Mouse (Mus musculus): ENCODE results near the gene Smg1. TPM values are rescaled to one million over a fixed set of nuclear protein-coding genes. Genes with fewer than 3 reads are reported as not detected.
A peak's percentile ranks its signal among the peaks of the same experiment; 100 is the strongest.

Gene Smg1
- polyA plus RNA-seq, 1 experiment from 2014 or later: 5.1 TPM

DNA sequence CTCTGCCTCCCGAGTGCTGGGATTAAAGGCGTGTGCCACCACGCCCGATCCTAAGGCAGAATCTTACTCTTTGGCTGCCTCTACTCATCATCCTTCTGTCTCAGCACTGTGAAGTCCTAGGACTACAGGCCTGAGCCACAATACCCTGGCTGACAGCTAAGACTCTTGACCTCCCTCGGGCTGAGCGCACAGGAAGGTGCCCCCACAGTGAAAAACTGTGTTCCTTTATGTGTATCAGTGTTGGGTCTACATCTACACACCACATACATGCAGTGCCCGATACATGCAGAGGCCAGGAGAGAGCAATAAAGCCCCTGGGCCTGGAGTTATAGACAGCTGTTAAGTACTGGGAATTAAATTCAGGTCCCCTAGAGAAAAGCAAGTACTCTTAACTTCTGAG, 121.2 kb downstream of the Smg1 start:
- Histone ChIP-seq H3K27ac (ENCODE audit: low read length) (no peak overlapping the region), H3K4me2 (ENCODE audit: low read depth, low read length) (no peak overlapping the region), H3K36me3 (ENCODE audit: control insufficient read depth, insufficient read depth) (peaks cover 76% of the 10 kb centered on the region), H3K4me1 (ENCODE audit: control insufficient read depth, low read depth, low read length) (peaks cover 24% of the 10 kb centered on the region), H3K4me3 (ENCODE audit: low read depth, low read length) (no peak overlapping the region), H3K9me3 (replicated peaks; ENCODE audit: control insufficient read depth, low read length) (no peaks in the 10 kb centered on the region), H3K9ac (ENCODE audit: low read depth, low read length) (no peak overlapping the region), H3K27me3 (ENCODE audit: control insufficient read depth, insufficient read depth, low read depth, low read length) (no peaks in the 10 kb centered on the region)
- WGBS (ENCODE audit: insufficient replicate concordance): 85% methylated on average over 7 of the region's 7 CpGs
- no peak for ATAC-seq (ENCODE audit: low read depth)

DNA sequence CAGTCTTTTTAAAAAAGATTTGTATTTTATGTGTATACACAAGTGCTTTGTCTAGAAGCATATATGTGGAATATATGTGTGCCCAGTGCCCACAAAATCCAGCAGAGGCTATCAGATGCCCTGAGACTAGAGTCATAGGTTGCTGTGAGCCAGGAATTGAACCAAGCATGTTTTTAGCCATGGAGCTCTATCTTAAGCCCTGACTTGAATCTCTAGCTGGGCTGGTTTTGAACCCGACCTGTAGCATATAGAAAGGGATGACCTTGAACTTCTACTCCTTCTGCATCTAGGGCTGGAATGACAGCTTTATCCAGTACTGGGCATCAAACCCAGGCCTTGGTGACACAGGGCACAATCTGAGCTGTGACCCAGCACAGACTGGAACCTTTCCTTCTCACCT, 122.8 kb downstream of the Smg1 start:
- Histone ChIP-seq H3K27me3 (ENCODE audit: control insufficient read depth, insufficient read depth, low read depth, low read length) (no peaks in the 10 kb centered on the region), H3K9me3 (replicated peaks; ENCODE audit: control insufficient read depth, low read length) (no peaks in the 10 kb centered on the region), H3K4me2 (ENCODE audit: low read depth, low read length) (no peak overlapping the region), H3K36me3 (ENCODE audit: control insufficient read depth, insufficient read depth) (peaks cover 63% of the 10 kb centered on the region), H3K4me3 (ENCODE audit: low read depth, low read length) (no peak overlapping the region), H3K9ac (ENCODE audit: low read depth, low read length) (no peak overlapping the region), H3K27ac (ENCODE audit: low read length) (no peak overlapping the region), H3K4me1 (ENCODE audit: control insufficient read depth, low read depth, low read length) (peaks cover 15% of the 10 kb centered on the region)
- WGBS (ENCODE audit: insufficient replicate concordance): 57% methylated on average over 1 of the region's 1 CpGs
- no peak for ATAC-seq (ENCODE audit: low read depth)

DNA sequence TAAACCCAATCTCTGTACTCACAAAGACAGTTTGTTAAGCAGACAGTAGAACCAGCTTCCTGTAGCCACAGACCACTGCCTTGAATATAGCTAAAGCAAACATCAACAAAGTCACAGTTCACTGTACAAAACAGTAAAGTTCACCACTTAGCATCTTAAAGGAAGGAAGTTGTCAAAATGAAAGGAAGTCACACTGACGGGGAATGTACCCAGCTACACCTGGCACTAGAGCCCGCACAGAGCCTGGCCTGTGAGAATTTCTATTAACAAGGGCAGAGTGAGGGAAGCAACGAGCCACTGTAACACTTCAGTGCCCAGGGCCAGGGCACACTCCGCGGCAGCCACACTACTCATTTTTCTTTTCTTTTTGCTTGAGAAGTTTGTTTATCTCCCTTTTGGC, 123.5 kb downstream of the Smg1 start:
- Histone ChIP-seq H3K9ac (ENCODE audit: low read depth, low read length) (no peak overlapping the region), H3K9me3 (replicated peaks; ENCODE audit: control insufficient read depth, low read length) (no peaks in the 10 kb centered on the region), H3K27ac (ENCODE audit: low read length) (no peak overlapping the region), H3K27me3 (ENCODE audit: control insufficient read depth, insufficient read depth, low read depth, low read length) (no peaks in the 10 kb centered on the region), H3K4me2 (ENCODE audit: low read depth, low read length) (no peak overlapping the region), H3K36me3 (ENCODE audit: control insufficient read depth, insufficient read depth) (peaks cover 62% of the 10 kb centered on the region), H3K4me3 (ENCODE audit: low read depth, low read length) (no peak overlapping the region), H3K4me1 (ENCODE audit: control insufficient read depth, low read depth, low read length) (peaks cover 14% of the 10 kb centered on the region)
- no peak for ATAC-seq (ENCODE audit: low read depth)
- 77% methylated on average over 5 of the region's 5 CpGs for WGBS (ENCODE audit: insufficient replicate concordance)

DNA sequence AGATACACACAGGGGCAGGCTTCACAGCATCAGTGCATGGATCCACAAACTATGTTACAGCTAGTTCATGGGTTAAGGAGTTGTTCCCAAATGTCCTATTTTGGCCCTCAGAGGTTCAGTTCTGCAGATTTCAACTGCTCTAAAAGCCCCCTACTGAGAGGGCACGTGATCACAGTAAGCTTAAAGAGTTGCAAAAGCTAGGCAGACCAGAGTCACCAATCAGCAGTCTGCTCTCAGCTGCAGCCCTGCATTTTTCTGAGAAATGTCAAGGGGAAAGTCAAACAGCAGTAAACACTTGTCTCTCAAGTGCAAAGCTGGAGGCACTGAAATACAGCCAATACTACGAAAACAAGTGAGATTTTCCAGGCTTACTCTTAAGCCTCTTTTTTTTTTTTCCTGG, 124.3 kb downstream of the Smg1 start:
- Histone ChIP-seq H3K4me2 (ENCODE audit: low read depth, low read length) (no peak overlapping the region), H3K9me3 (replicated peaks; ENCODE audit: control insufficient read depth, low read length) (no peaks in the 10 kb centered on the region), H3K27me3 (ENCODE audit: control insufficient read depth, insufficient read depth, low read depth, low read length) (no peaks in the 10 kb centered on the region), H3K36me3 (ENCODE audit: control insufficient read depth, insufficient read depth) (peaks cover 60% of the 10 kb centered on the region), H3K27ac (ENCODE audit: low read length) (no peak overlapping the region), H3K9ac (ENCODE audit: low read depth, low read length) (no peak overlapping the region), H3K4me1 (ENCODE audit: control insufficient read depth, low read depth, low read length) (peaks cover 18% of the 10 kb centered on the region), H3K4me3 (ENCODE audit: low read depth, low read length) (no peak overlapping the region)
- no peak for ATAC-seq (ENCODE audit: low read depth)
- 76% methylated on average over 2 of the region's 2 CpGs for WGBS (ENCODE audit: insufficient replicate concordance)

DNA sequence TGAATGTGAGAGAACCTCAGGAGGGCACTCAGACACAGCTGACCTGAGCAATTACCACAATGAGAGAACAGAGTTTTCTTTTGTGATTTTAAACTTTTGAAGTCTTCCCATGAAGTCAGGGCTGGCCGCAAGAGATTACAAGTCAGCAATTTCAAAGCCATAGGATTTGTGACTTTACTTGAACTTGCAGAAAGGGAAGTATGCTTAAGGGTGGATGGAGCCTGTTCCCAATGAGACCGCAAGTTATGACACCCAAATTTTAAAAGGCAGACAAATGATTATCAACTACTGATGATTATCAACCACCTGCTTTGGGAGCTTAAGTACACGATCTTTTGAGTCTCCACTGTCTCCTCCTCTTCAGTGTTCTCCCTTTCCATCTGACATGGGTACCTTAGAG, 125.0 kb downstream of the Smg1 start:
- Histone ChIP-seq H3K36me3 (ENCODE audit: control insufficient read depth, insufficient read depth) (peaks cover 59% of the 10 kb centered on the region), H3K9me3 (replicated peaks; ENCODE audit: control insufficient read depth, low read length) (no peaks in the 10 kb centered on the region), H3K4me1 (ENCODE audit: control insufficient read depth, low read depth, low read length) (peaks cover 24% of the 10 kb centered on the region), H3K9ac (ENCODE audit: low read depth, low read length) (no peak overlapping the region), H3K4me2 (ENCODE audit: low read depth, low read length) (no peak overlapping the region), H3K4me3 (ENCODE audit: low read depth, low read length) (no peak overlapping the region), H3K27me3 (ENCODE audit: control insufficient read depth, insufficient read depth, low read depth, low read length) (no peaks in the 10 kb centered on the region), H3K27ac (ENCODE audit: low read length) (peak overlapping the region; percentile 56)
- WGBS (ENCODE audit: insufficient replicate concordance): 48% methylated on average over 3 of the region's 3 CpGs
- ATAC-seq (ENCODE audit: low read depth): no peak

DNA sequence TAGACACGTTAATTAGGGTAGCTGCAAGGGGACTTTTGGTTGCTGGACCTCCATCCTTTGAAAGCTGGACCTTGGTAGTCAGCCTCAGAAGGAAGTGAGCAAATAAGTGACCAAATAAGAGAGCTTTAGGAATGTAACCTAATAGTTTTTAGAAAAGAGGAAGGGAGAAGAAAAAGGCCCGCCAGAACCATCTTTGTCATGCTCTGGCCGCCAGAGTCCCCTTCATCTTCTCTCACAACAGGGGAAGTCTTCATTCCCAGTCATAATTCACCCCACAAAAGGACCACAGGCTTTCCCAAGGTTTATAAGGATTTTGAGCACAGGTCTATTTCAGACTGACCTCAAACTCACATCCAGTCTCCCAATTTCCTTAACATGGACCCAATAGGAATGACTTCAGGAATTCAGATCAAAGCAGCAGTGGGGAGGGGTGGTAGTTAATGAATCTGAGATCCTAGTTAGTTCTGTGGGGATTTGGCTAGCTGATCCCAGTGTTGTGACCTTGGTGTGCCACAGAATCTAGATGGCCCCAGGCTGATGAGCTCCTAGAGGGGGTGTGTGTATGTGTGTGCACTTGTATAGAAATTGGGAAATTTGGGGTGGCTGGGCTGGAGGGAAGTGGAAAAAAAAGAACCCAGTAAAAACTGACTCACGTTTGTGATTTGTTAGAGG, 125.8 kb downstream of the Smg1 start:
- WGBS (ENCODE audit: insufficient replicate concordance): 48% methylated on average over 4 of the region's 4 CpGs

DNA sequence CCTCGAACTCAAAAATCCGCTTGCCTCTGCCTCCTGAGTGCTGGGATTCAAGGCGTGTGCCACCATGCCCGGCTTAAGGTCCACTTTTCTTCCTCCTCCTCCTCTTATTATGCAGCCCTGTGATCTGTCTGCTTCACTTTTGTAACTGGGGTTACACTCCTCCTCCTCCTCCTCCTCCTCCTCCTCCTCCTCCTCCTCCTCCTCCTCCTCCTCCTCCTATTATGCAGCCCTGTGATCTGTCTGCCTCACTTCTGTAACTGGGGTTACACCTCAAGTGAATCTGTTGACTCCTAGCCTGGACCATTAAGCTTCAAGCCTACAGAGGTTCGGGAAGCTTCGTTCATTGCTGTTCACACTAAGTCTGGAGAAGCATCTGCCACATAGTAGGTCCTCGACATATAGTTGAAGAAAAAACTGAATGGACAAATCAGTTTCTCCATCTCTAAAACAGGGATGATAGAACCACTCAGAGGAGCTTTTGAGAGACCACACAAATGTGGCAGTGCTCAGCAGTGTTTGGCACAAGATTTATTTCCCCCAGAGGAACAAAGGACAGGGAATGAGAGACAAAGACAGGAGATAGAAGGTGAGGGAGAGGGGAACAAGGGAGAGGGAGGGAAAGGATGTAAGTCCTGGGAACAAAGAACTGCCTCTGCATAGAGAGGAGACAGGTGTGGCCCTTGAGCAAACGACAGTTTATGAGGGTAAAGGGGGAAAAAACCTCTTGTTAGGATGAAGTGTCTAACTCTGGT, 126.5 kb downstream of the Smg1 start:
- Histone ChIP-seq H3K9ac (ENCODE audit: low read depth, low read length) (peak overlapping the region; percentile 59), H3K36me3 (ENCODE audit: control insufficient read depth, insufficient read depth) (peaks cover 55% of the 10 kb centered on the region), H3K27me3 (ENCODE audit: control insufficient read depth, insufficient read depth, low read depth, low read length) (no peaks in the 10 kb centered on the region), H3K4me3 (ENCODE audit: low read depth, low read length) (peak overlapping the region; percentile 90), H3K4me2 (ENCODE audit: low read depth, low read length) (peak overlapping the region; percentile 67), H3K4me1 (ENCODE audit: control insufficient read depth, low read depth, low read length) (peaks cover 34% of the 10 kb centered on the region), H3K27ac (ENCODE audit: low read length) (peak overlapping the region; percentile 56; the same call in 1 of the 2 replicates), H3K9me3 (replicated peaks; ENCODE audit: control insufficient read depth, low read length) (no peaks in the 10 kb centered on the region)
- ATAC-seq (ENCODE audit: low read depth): no peak
- WGBS (ENCODE audit: insufficient replicate concordance): 22% methylated on average over 8 of the region's 8 CpGs

More for the DNA sequence above, 125.8 kb downstream of the Smg1 start:
- Histone ChIP-seq H3K27me3 (ENCODE audit: control insufficient read depth, insufficient read depth, low read depth, low read length) (no peaks in the 10 kb centered on the region), H3K4me3 (ENCODE audit: low read depth, low read length) (no peak overlapping the region), H3K4me1 (ENCODE audit: control insufficient read depth, low read depth, low read length) (peaks cover 30% of the 10 kb centered on the region), H3K9ac (ENCODE audit: low read depth, low read length) (no peak overlapping the region), H3K36me3 (ENCODE audit: control insufficient read depth, insufficient read depth) (peaks cover 59% of the 10 kb centered on the region), H3K27ac (ENCODE audit: low read length) (peak overlapping the region; percentile 56), H3K4me2 (ENCODE audit: low read depth, low read length) (no peak overlapping the region), H3K9me3 (replicated peaks; ENCODE audit: control insufficient read depth, low read length) (no peaks in the 10 kb centered on the region)
- ATAC-seq (ENCODE audit: low read depth): no peak

DNA sequence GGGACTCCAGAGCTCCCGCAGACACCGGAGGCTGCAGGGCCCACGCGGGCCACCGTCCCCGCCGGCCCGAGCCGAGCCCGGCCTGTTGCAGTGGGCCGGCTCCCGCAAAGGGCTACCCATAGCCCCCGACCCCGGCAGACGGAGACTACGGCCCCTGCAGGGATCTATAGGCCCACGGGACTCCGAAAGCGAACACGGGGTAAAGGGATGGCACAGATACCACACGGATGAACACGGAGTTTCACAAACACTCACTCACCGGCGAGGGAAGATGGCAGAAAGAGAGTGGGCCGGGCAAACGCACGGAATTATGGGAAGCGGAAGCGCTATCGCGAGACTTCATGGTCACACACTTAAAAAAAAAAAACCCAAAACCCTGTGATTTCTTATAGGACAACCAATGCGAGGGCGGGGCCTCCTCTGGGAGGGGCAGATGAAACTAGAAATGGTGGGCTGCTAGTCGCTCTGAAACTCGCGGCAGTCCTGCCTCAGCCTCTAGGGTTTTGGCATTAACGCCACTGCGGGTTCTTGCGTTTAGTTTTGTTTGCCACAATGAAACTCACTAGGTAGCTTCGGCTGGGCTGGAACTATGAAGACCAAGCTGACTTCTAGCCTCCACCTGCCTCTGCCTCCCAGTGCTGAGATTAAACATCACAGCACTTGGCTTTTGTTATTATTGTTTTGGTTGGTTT, 127.4 kb downstream of the Smg1 start, which contains the start of gene Rps15a:
Rps15a (minus strand) TSS at position 312 of the 692 bp plus-strand sequence.
- WGBS (ENCODE audit: insufficient replicate concordance): under 1% methylated on average over 40 of the region's 40 CpGs
- ATAC-seq (ENCODE audit: low read depth): peak; percentile 79
- H3K36me3 ChIP-seq (ENCODE audit: control insufficient read depth, insufficient read depth): peaks cover 56% of the 10 kb centered on the region
- no peaks in the 10 kb centered on the region for H3K27me3 ChIP-seq (ENCODE audit: control insufficient read depth, insufficient read depth, low read depth, low read length)
- peak within 1 kb of the TSS; percentile 90 for H3K4me3 ChIP-seq (ENCODE audit: low read depth, low read length)
- no peaks in the 10 kb centered on the region for H3K9me3 ChIP-seq (replicated peaks; ENCODE audit: control insufficient read depth, low read length)
- H3K4me2 ChIP-seq (ENCODE audit: low read depth, low read length): peak within 1 kb of the TSS; percentile 88
- peaks cover 41% of the 10 kb centered on the region for H3K4me1 ChIP-seq (ENCODE audit: control insufficient read depth, low read depth, low read length)
- H3K27ac ChIP-seq (ENCODE audit: low read length): peak within 1 kb of the TSS; percentile 83
- peak within 1 kb of the TSS; percentile 93 for H3K9ac ChIP-seq (ENCODE audit: low read depth, low read length)

DNA sequence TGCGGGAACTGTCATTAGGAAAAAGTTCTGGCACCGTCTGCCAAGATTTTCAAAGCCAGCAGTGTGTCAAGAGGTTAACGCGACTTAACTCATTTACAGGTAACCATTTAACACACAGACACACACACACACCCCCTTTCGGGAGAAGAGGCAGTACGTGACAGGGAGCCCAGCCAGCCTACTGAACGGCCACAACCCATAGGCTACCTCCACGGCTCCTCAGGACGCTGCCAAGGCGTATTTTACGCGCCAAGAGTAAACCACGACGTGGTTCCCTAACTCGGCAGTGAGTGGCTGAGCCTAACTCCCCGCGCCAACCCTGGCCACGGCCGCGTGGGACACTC, 128.0 kb downstream of the Smg1 start:
- ATAC-seq (ENCODE audit: low read depth): peak; percentile 42
- Histone ChIP-seq H3K27me3 (ENCODE audit: control insufficient read depth, insufficient read depth, low read depth, low read length) (no peaks in the 10 kb centered on the region), H3K27ac (ENCODE audit: low read length) (peak overlapping the region; percentile 83), H3K36me3 (ENCODE audit: control insufficient read depth, insufficient read depth) (peaks cover 56% of the 10 kb centered on the region), H3K9ac (ENCODE audit: low read depth, low read length) (peak overlapping the region; percentile 93), H3K9me3 (replicated peaks; ENCODE audit: control insufficient read depth, low read length) (no peaks in the 10 kb centered on the region), H3K4me3 (ENCODE audit: low read depth, low read length) (peak overlapping the region; percentile 90), H3K4me1 (ENCODE audit: control insufficient read depth, low read depth, low read length) (peaks cover 46% of the 10 kb centered on the region), H3K4me2 (ENCODE audit: low read depth, low read length) (peak overlapping the region; percentile 88)
- under 1% methylated on average over 20 of the region's 20 CpGs for WGBS (ENCODE audit: insufficient replicate concordance)
